Mouse (Mus musculus) adipose tissue, adult 10 weeks (tissue): ENCODE measurements around the gene Hormad1. TPM values are rescaled to one million over a fixed set of nuclear protein-coding genes. Genes with fewer than 3 reads are reported as not detected.

Experiments
- polyA plus RNA-seq: library from polyadenylated mRNA; stranded (reverse); fragments of 350-450 nt; fragmentation: Illumina TruSeq; extraction: RNeasy Lipid Tissue Mini Kit (QIAGEN cat#74804); gene quantifications from one replicate; pipeline ENCODE4 v1.2.3, GENCODE M21; 2014; ENCODE audit warnings: low read depth, low replicate concordance

The Hormad1 gene
- polyA plus RNA-seq = 2.4 TPM

GRCm38 (mm10) chr3:95559437-95559836 lies at the start of gene Hormad1:
TSS of gene Hormad1 (plus strand) at chr3:95559677.

DNA sequence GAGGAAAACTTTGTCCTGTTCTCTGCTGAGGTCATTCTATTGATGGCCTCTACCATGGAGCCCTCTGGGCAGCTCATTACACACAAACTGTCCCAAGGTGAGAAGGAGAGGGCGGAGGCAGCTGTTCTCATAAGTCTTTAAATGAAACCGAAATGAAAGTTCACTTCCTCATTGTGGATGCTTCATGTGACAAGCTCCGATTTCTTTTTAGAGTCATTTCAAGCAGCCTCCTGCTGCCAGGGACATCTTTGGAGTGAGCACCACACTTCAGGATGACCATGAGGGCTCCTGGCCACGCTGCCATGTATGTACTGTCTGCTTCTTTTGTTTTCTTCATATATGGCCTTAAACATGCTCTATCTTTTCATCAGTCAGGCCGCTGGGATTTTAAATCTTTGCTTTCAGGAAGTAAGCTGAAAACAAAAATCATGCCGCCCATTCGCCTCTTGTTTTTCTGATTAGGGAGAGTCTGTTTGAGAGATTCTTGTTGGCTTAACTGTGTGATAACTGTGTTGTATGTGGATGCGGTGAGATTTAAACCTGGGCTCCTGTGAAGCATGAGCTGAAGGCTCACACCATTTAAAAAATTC lies 32.8 kb upstream of the Hormad1 start, which contains the start of gene Ctss:
Gene Ctss (plus strand): TSS at position 165 of the 590 bp plus-strand sequence.

DNA sequence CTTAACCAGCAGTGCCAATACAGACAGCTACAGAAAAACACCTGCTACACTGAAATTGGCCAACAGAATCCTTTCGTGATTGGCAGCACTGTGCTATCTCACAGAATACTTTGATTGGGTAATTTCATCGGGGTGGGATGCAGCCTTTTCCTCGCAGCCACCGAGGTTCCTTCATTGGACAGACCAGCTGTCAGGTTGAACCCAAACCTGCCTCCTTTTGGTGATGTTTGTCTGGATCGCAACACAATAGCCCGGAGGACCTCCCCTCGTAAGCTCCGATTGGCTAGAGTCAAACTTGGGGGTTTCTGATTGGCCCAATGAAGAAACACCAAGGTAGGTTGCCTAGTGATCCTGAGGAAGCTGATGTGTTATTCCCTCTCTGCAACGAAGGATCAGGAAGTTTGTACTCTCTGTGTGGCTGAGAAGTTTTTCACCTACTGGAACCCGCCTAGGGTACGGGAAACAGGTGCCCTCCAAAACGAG lies 29.2 kb downstream of the Hormad1 start, which contains the start of gene Golph3l:
Gene Golph3l (plus strand): TSS at position 331 of the 483 bp plus-strand sequence.

DNA sequence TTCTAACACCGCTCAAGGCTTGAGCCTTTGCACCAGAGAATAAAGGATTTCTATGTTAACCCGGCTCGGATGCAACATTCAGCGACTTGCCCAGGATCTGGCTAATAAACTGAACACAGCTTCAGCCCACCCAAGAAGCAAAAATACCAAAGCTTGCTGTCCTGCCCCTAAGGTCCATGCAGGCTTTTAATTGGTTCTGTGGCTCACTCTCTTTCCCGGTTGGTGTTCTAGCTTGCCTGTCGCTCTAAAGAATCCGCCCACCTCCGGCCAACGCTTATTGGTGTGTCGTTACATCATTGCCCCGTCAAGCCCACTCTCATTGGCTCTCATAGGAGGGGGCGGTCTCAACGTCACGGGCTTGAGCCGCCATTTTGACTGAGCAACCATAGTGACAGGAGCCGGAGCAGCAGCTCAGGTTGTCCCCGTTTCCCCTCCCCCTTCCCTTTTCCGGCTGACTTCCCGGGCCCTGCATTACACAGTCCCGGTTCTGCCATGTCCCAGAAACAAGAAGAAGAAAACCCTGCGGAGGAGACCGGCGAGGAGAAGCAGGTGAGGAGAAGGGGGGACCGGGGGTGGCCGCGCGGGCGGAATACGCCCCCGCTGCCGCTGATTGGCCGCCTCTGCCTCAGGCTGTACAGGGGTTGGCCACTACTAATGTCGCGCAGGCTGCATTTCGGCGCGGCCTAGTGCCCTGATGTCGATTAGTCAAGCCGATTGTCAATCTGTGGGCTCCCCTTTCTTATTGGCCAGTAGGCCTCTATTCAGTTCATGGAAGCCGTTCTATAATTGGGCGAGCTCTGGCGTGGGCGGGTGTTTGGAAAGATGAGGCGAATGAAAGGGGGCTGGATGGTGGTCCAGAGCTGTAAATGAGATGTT lies 65.4 kb downstream of the Hormad1 start, which contains the start of gene Ensa:
Gene Ensa (plus strand): TSS at position 366 of the 876 bp plus-strand sequence.

Other genes starting within 250 kb of the Hormad1 start
- 147 TPM for gene Cers2, start 244.9 kb upstream of the Hormad1 start, polyA plus RNA-seq
- 22.0 TPM for gene Setdb1, start 202.5 kb upstream of the Hormad1 start, polyA plus RNA-seq
- 2.8 TPM for gene 4930558C23Rik, start 156.8 kb upstream of the Hormad1 start, polyA plus RNA-seq
- gene Arnt, start 125.3 kb upstream of the Hormad1 start, polyA plus RNA-seq = 32.5 TPM
- 25.0 TPM for gene Ctsk, start 60.4 kb upstream of the Hormad1 start, polyA plus RNA-seq
- gene Ctss, start 32.9 kb upstream of the Hormad1 start, polyA plus RNA-seq = 92.8 TPM
- gene Golph3l, start 29.3 kb downstream of the Hormad1 start, polyA plus RNA-seq = 35.2 TPM
- 86.7 TPM for gene Ensa, start 65.3 kb downstream of the Hormad1 start, polyA plus RNA-seq
- gene Mcl1, start 99.1 kb downstream of the Hormad1 start, polyA plus RNA-seq = 80.7 TPM
- 16.6 TPM for gene Adamtsl4, start 128.2 kb downstream of the Hormad1 start, polyA plus RNA-seq
- 174 TPM for gene Ecm1, start 179.9 kb downstream of the Hormad1 start, polyA plus RNA-seq
- gene Tars2, start 200.5 kb downstream of the Hormad1 start, polyA plus RNA-seq = 24.0 TPM